Mouse (Mus musculus) bone marrow, adult 2 months (tissue): ENCODE measurements at regions not wholly inside any gene's neighbourhood (a gene's known extent, or its start where the extent isn't known, plus 50 kb on each side); places are given as distances from the start of the nearest gene placed in this dataset.

Experiments
- CTCF ChIP-seq: fragments of 200-500 bp; IDR thresholded peaks from 2 replicates; pipeline ENCODE4 v1.5.1; 2011; ENCODE audit warnings: low read length, control low read depth; ENCODE audit not compliant: control insufficient read depth, insufficient read depth
- POLR2A ChIP-seq: fragments of 200-500 bp; IDR thresholded peaks from 2 replicates; pipeline ENCODE4 v1.6.1; 2011; ENCODE audit warnings: low read depth, mild to moderate bottlenecking, control low read depth, low read length, borderline replicate concordance; ENCODE audit not compliant: control insufficient read depth

DNA sequence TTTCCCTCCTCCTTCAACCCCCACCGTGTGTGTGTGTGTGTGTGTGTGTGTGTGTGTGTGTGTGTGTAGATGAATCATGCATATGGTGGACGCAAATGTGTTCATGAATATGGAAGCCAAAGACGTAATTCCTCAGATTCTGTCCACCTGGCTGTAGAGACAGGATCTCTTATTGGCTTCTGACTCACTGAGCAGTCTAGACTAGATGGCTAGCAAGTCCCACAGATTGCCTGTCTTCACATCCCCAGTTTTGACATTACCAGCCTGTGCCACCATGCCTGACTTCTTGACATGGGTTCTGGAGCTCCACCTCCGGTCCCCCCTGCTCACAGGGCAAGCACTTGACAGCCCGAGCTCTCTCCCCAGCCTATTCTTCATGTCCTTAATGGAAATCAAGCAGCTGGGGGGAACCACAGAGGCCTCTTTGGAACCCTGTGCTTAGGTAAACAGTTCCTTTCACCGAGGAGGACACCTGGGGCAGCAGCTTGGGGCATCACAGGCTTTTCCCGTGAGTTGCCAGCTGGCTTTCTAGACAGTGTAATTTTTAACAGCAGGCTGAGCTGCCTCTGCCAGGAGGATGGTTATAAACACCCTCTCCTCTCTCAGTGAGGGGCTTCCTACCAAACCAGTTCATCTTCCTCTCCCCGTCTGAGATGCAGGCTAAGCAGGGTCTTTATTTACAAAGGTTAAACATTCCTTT is 345.9 kb upstream of the Castor2 start:
- TF ChIP-seq POLR2A = no peak
- TF ChIP-seq CTCF = no peak
